Mouse (Mus musculus): Measurements from ENCODE around the gene Calhm2. TPM values are rescaled to one million over a fixed set of nuclear protein-coding genes. Genes with fewer than 3 reads are reported as not detected.

Gene Calhm2
- polyA plus RNA-seq, 1 experiment: 8.4 TPM

DNA sequence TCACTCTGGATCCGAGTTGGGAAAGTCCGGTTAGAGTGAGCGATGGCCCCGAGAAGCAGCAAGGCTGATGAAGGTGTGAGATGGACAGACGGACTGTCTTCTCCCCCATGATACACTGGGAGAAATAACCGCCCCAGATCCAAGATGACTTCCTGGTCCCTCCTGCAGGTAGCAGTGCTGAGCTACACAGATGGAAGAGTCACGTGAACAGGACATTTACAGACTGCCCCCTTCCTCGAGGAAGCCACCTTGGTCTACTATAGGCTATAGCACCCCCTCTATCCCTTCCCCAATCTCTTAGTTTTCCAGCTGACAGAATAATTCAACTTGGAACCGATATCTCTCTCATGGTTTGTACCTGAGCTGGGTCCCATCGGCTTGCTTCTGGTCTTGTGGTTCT, 39.9 kb upstream of the Calhm2 start:
- Histone ChIP-seq H3K4me3 (replicated peaks; ENCODE audit: control insufficient read depth, low read depth, low read length) (no peak overlapping the region), H3K4me1 (ENCODE audit: control insufficient read depth, insufficient read depth, low read length) (no peaks in the 10 kb centered on the region), H3K27ac (ENCODE audit: control insufficient read depth, insufficient read depth, low read depth, low read length, poor library complexity) (no peak overlapping the region)
- TF ChIP-seq CTCF (IDR thresholded peaks at IDR 0.05; ENCODE audit: control insufficient read depth, insufficient read depth, low read length) (no peak), POLR2A (IDR thresholded peaks at IDR 0.05; ENCODE audit: borderline replicate concordance, control insufficient read depth, low read depth, low read length) (no peak)
- WGBS: 32% methylated on average over 10 of the region's 10 CpGs

DNA sequence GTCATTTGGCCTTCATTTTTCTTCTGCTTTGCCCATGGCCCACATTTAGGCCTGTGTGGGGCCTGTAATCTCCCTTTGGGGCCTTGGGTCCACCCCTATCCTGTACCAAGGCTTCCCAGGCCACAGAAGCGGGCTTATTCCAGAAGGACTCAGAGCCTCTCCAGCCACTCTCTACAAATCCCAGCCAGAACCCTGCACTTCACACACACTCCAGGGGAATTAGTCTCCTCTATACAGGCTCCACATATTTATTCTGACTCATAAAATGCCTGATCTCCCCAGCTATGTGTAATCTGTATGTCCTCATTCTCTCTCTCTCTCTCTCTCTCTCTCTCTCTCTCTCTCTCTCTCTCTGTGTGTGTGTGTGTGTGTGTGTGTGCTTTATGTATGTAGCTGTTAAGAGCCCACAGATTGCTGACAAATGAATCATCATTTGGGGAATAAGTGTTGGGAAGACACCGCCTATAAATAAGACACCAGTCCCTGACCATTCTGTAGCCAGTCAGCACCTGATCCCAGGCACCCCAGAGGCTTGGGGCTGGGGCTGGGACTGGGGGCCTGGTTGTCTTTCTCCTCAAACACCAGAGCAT, 38.9 kb upstream of the Calhm2 start:
- 79% methylated on average over 2 of the region's 2 CpGs for WGBS
- H3K4me3 ChIP-seq (replicated peaks; ENCODE audit: control insufficient read depth, low read depth, low read length): no peak overlapping the region
- H3K4me1 ChIP-seq (ENCODE audit: control insufficient read depth, insufficient read depth, low read length): no peaks in the 10 kb centered on the region
- H3K27ac ChIP-seq (ENCODE audit: control insufficient read depth, insufficient read depth, low read depth, low read length, poor library complexity): no peak overlapping the region
- TF ChIP-seq CTCF (IDR thresholded peaks at IDR 0.05; ENCODE audit: control insufficient read depth, insufficient read depth, low read length) (no peak), POLR2A (IDR thresholded peaks at IDR 0.05; ENCODE audit: borderline replicate concordance, control insufficient read depth, low read depth, low read length) (no peak)

DNA sequence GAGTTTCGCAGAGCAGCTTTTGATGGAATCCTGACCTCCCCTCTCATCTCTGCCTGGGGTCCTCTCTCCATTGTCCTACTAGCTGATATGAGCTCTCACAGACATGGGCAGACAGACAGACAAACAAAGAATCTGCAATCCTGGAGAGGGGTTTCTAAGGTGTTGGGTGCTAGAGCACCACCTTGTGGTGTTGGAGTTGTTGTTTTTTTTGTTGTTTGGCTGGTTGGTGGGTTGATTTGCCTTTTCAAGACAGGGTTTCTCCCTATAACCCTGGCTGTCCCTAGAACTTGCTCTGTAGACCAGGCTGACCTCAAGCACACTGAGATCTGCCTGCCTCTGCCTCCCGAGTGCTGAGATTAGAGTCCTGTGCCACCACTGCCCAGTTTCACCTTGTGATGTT, 37.4 kb upstream of the Calhm2 start:
- Histone ChIP-seq H3K4me3 (replicated peaks; ENCODE audit: control insufficient read depth, low read depth, low read length) (no peak overlapping the region), H3K27ac (ENCODE audit: control insufficient read depth, insufficient read depth, low read depth, low read length, poor library complexity) (no peak overlapping the region), H3K4me1 (ENCODE audit: control insufficient read depth, insufficient read depth, low read length) (no peaks in the 10 kb centered on the region)
- TF ChIP-seq POLR2A (IDR thresholded peaks at IDR 0.05; ENCODE audit: borderline replicate concordance, control insufficient read depth, low read depth, low read length) (no peak), CTCF (IDR thresholded peaks at IDR 0.05; ENCODE audit: control insufficient read depth, insufficient read depth, low read length) (no peak)
- whole genome bisulfite sequencing: 52% methylated on average over 2 of the region's 2 CpGs

DNA sequence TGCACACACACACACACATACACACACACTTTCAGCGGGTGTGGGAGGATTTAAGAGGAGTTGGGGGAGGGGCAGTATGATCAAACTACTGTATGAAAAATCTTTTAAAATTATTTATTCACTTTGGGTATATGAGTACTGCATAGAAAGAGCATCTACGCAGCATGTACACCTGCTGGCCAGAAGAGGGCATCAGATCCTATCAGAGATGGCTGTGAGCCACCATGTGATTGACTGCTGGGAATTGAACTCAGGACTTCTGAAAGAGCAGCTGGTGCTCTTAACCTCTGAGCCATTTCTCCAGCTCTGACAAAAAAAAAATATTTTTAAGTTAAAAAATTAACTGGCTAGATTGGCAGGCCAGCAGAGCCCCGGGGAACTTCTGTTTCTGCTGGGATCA, 36.4 kb upstream of the Calhm2 start:
- H3K27ac ChIP-seq (ENCODE audit: control insufficient read depth, insufficient read depth, low read depth, low read length, poor library complexity): no peak overlapping the region
- no peaks in the 10 kb centered on the region for H3K4me1 ChIP-seq (ENCODE audit: control insufficient read depth, insufficient read depth, low read length)
- 42% methylated on average over 3 of the region's 3 CpGs for WGBS
- no peak overlapping the region for H3K4me3 ChIP-seq (replicated peaks; ENCODE audit: control insufficient read depth, low read depth, low read length)
- TF ChIP-seq POLR2A (IDR thresholded peaks at IDR 0.05; ENCODE audit: borderline replicate concordance, control insufficient read depth, low read depth, low read length) (no peak), CTCF (IDR thresholded peaks at IDR 0.05; ENCODE audit: control insufficient read depth, insufficient read depth, low read length) (peak; percentile 50)

DNA sequence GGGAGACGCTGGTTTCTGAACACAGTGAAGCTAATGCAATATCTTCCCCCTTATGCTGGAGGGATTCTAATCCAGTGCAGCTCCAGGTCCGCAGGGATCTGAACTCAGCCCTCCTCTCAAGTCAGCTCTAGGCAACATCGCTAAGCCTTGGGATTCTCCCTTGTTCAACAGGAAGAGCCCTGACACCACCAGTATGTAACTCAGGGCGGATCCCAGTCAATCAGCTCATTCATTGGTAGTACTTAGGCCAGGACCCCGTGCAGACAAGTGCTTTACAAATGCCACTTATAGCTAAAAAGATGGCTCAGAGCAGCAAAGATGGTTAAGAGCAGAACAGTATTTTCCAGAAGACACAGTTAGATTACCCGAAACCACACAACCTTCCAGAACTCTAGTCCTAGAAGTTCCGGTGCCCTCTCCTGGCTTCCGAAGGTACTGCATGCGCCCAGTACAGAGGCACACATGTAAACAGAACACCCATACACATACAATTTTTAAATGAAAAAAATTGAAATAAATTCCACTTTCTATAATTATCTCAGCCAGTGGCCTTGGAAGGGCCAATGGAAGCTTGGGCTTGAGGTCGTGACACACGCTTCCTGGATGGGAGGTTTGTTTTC, 30.8 kb upstream of the Calhm2 start:
- Histone ChIP-seq H3K27ac (ENCODE audit: control insufficient read depth, insufficient read depth, low read depth, low read length, poor library complexity) (no peak overlapping the region), H3K4me1 (ENCODE audit: control insufficient read depth, insufficient read depth, low read length) (no peaks in the 10 kb centered on the region; the same call in 1 of the 2 replicates), H3K4me3 (replicated peaks; ENCODE audit: control insufficient read depth, low read depth, low read length) (no peak overlapping the region)
- WGBS: 14% methylated on average over 11 of the region's 11 CpGs
- TF ChIP-seq CTCF (IDR thresholded peaks at IDR 0.05; ENCODE audit: control insufficient read depth, insufficient read depth, low read length) (peak; percentile 75), POLR2A (IDR thresholded peaks at IDR 0.05; ENCODE audit: borderline replicate concordance, control insufficient read depth, low read depth, low read length) (no peak)

DNA sequence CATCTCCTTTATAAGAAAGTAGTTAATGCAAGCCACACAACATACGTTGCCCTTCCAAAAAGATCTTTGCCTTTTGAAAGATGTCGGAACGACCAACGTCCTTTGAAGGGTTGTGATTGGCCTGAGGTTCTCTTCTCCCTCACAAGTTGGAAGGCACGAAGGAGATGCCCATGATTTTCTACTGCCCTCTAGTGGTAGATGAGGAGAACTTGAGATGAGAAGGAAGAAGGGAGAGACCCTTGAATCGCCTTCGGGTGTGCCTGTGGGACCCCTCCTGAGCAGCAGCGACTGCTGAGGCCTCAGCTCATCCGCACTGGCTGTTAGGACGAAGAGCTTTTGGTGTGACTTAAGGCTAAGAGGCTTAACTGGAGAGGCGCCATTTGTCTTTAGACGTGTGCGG, 30.1 kb upstream of the Calhm2 start:
- no peak overlapping the region for H3K27ac ChIP-seq (ENCODE audit: control insufficient read depth, insufficient read depth, low read depth, low read length, poor library complexity)
- H3K4me3 ChIP-seq (replicated peaks; ENCODE audit: control insufficient read depth, low read depth, low read length): no peak overlapping the region
- 6% methylated on average over 13 of the region's 13 CpGs for WGBS
- peak; percentile 68 for TF ChIP-seq CTCF (IDR thresholded peaks at IDR 0.05; ENCODE audit: control insufficient read depth, insufficient read depth, low read length)
- TF ChIP-seq POLR2A (IDR thresholded peaks at IDR 0.05; ENCODE audit: borderline replicate concordance, control insufficient read depth, low read depth, low read length): no peak
- H3K4me1 ChIP-seq (ENCODE audit: control insufficient read depth, insufficient read depth, low read length): no peaks in the 10 kb centered on the region; the same call in 1 of the 2 replicates

DNA sequence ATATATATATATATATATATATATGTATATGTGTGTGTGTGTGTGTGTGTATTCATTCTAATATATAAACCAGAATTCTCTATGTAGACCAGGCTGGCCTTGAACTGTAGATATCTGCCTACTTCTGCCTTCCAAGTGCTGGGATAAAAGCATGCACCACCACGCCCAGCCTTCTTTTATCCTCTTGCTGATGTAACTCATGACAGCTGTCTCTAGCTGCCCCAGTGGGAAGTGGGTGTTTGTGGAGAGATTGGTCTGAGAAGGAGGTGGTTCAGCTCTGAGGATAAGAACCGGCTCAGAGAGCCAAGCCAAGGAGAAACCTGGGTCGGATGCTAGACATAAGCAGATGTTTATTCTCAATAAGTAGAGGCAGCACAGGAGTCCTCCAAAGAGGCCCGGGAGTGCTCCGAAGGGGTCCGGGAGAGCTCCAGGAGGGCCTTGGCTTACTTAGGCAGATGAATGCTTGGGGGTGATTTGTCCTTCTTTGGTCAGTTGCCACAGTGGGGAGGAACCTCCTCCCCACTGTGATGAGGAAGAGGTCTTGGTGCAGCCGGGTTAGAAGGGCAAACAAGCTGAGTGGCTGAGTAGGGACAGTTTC, 29.6 kb upstream of the Calhm2 start:
- H3K4me1 ChIP-seq (ENCODE audit: control insufficient read depth, insufficient read depth, low read length): no peaks in the 10 kb centered on the region; the same call in 1 of the 2 replicates
- no peak overlapping the region for H3K27ac ChIP-seq (ENCODE audit: control insufficient read depth, insufficient read depth, low read depth, low read length, poor library complexity)
- 56% methylated on average over 7 of the region's 7 CpGs for WGBS
- TF ChIP-seq POLR2A (IDR thresholded peaks at IDR 0.05; ENCODE audit: borderline replicate concordance, control insufficient read depth, low read depth, low read length) (no peak), CTCF (IDR thresholded peaks at IDR 0.05; ENCODE audit: control insufficient read depth, insufficient read depth, low read length) (no peak)
- H3K4me3 ChIP-seq (replicated peaks; ENCODE audit: control insufficient read depth, low read depth, low read length): no peak overlapping the region

DNA sequence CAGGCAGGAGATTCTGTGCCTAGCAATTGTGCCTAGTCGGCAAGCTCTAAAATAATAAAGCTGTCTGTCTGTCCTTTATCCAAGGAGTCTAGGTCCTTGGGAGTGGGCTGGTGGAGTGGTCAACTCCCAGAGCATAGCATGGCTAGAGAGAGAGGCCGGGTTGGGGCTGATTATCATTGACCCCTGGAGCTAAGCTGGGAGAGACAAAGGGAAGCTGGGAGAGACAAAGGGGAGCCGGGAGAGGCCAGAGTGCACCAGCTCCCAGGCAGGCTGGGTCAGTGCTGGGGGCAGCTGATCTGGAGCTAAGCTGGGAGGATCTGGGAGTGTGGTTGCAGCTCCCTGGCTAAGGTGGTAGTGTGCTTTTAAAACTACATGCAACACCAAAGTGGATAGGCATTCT, 28.7 kb upstream of the Calhm2 start:
- WGBS: 65% methylated on average over 3 of the region's 3 CpGs
- Histone ChIP-seq H3K4me1 (ENCODE audit: control insufficient read depth, insufficient read depth, low read length) (no peaks in the 10 kb centered on the region; the same call in 1 of the 2 replicates), H3K4me3 (replicated peaks; ENCODE audit: control insufficient read depth, low read depth, low read length) (no peak overlapping the region), H3K27ac (ENCODE audit: control insufficient read depth, insufficient read depth, low read depth, low read length, poor library complexity) (no peak overlapping the region)
- TF ChIP-seq POLR2A (IDR thresholded peaks at IDR 0.05; ENCODE audit: borderline replicate concordance, control insufficient read depth, low read depth, low read length): no peak
- no peak for TF ChIP-seq CTCF (IDR thresholded peaks at IDR 0.05; ENCODE audit: control insufficient read depth, insufficient read depth, low read length)

All from bone marrow, adult 2 months (tissue).